Mouse (Mus musculus): Measurements from ENCODE around the gene Ccdc115. TPM values are rescaled to one million over a fixed set of nuclear protein-coding genes. Genes with fewer than 3 reads are reported as not detected.

The Ccdc115 gene
- polyA plus RNA-seq, 1 experiment from 2014 or later: 34.3 TPM

- Histone ChIP-seq H3K27me3 (replicated peaks) (no peaks in the 10 kb centered on the region), H3K4me1 (peaks cover 41% of the 10 kb centered on the region), H3K9ac (peak overlapping the region; percentile 67), H3K4me3 (peak overlapping the region; percentile 72), H3K36me3 (peaks cover 20% of the 10 kb centered on the region), H3K27ac (peak overlapping the region; percentile 57), H3K4me2 (peak overlapping the region; percentile 74), H3K9me3 (replicated peaks) (peaks cover 20% of the 10 kb centered on the region)
- no peak for ATAC-seq
- WGBS (ENCODE audit: insufficient replicate concordance): 31% methylated on average over 8 of the region's 8 CpGs
Observed at GRCm38 (mm10) chr1:34435371-34436120, 3.9 kb downstream of the Ccdc115 start.

GRCm38 (mm10) chr1:34434660-34435160 is 4.8 kb downstream of the Ccdc115 start:
- H3K4me2 ChIP-seq: peak overlapping the region; percentile 74
- WGBS (ENCODE audit: insufficient replicate concordance): under 1% methylated on average over 30 of the region's 30 CpGs
- peak; percentile 19; the same call in 1 of the 2 replicates for ATAC-seq
- peaks cover 37% of the 10 kb centered on the region for H3K4me1 ChIP-seq
- H3K27me3 ChIP-seq (replicated peaks): no peaks in the 10 kb centered on the region
- H3K9me3 ChIP-seq (replicated peaks): peaks cover 28% of the 10 kb centered on the region
- H3K36me3 ChIP-seq: peaks cover 28% of the 10 kb centered on the region
- H3K9ac ChIP-seq: peak overlapping the region; percentile 67
- H3K27ac ChIP-seq: peak overlapping the region; percentile 57
- peak overlapping the region; percentile 72 for H3K4me3 ChIP-seq

DNA sequence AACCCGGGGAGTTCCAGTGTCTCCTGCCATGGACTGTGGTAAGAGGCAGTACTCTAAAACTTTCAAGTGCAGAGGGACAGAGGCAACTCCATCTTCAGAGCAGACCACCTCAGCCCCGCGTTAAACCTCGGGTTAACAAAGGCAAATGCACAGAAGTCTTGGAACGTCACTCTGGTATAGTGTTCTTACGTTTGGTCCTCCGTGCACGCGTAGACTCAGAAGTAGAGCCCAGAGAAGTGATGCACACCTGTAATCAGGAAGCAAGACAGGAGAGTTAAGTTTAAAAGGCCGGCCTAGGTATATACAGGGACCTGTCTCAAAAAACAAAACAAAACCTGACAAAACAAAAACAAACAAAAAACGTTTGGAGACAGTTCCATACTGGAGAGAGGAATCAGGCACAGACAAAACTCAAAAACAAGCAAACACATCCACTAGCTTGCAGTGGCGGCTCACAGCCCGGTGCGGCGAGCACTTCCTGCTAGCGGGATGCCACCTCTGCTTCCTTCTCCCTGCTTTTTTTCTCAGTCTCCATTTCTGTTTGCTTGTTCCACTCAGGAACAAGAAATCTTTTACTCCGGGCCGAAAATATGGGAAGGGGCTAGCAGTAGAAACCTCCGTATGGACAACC is 5.5 kb downstream of the Ccdc115 start:
- peaks cover 35% of the 10 kb centered on the region for H3K9me3 ChIP-seq (replicated peaks)
- H3K4me3 ChIP-seq: peak overlapping the region; percentile 72
- peak overlapping the region; percentile 67 for H3K9ac ChIP-seq
- H3K4me2 ChIP-seq: peak overlapping the region; percentile 74
- ATAC-seq: no peak
- H3K4me1 ChIP-seq: peaks cover 37% of the 10 kb centered on the region
- peaks cover 29% of the 10 kb centered on the region for H3K36me3 ChIP-seq
- H3K27ac ChIP-seq: 0 out of 2 replicates have a peak overlapping the region, but pooled peaks have one; percentile 47
- no peaks in the 10 kb centered on the region for H3K27me3 ChIP-seq (replicated peaks)
- 12% methylated on average over 19 of the region's 19 CpGs for WGBS (ENCODE audit: insufficient replicate concordance)

- Histone ChIP-seq H3K36me3 (peaks cover 29% of the 10 kb centered on the region), H3K27me3 (replicated peaks) (no peaks in the 10 kb centered on the region), H3K9me3 (replicated peaks) (peaks cover 35% of the 10 kb centered on the region), H3K27ac (peak overlapping the region; percentile 50; the same call in 1 of the 2 replicates), H3K4me2 (peak overlapping the region; percentile 74), H3K4me1 (peaks cover 29% of the 10 kb centered on the region), H3K4me3 (peak overlapping the region; percentile 72), H3K9ac (peak overlapping the region; percentile 62)
- peak; percentile 28; the same call in 1 of the 2 replicates for ATAC-seq
- 24% methylated on average over 35 of the region's 35 CpGs for WGBS (ENCODE audit: insufficient replicate concordance)
Observed at GRCm38 (mm10) chr1:34432776-34433481, 6.5 kb downstream of the Ccdc115 start.

GRCm38 (mm10) chr1:34432411-34432775 is 7.1 kb downstream of the Ccdc115 start:
- peak overlapping the region; percentile 74 for H3K4me2 ChIP-seq
- no peaks in the 10 kb centered on the region for H3K27me3 ChIP-seq (replicated peaks)
- H3K9ac ChIP-seq: peak overlapping the region; percentile 62
- ATAC-seq: no peak
- peaks cover 35% of the 10 kb centered on the region for H3K9me3 ChIP-seq (replicated peaks)
- peaks cover 25% of the 10 kb centered on the region for H3K36me3 ChIP-seq
- H3K4me1 ChIP-seq: peaks cover 29% of the 10 kb centered on the region
- H3K4me3 ChIP-seq: peak overlapping the region; percentile 72
- 69% methylated on average over 13 of the region's 13 CpGs for WGBS (ENCODE audit: insufficient replicate concordance)
- H3K27ac ChIP-seq: no peak overlapping the region

DNA sequence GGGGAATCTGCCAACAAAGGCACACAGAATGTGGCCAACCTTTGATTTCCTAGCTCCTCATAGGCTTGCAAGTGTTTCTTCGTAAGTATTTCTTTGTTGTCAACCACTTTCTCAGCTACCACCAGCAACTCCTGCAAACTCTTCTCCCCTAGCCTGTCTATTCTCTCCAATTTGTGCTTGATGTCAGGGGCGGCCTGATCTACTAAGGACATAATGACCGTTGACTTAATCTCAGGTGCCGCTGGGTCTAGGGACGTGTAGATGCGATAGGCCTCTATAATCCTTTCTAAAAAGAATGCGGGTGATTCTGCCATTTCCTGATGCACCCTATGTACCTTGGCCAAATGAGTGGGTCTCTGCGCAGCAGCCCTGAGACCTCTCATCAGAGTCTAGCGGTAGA is 8.0 kb downstream of the Ccdc115 start:
- no peak overlapping the region for H3K27ac ChIP-seq
- no peak overlapping the region for H3K4me3 ChIP-seq
- no peak for ATAC-seq
- H3K36me3 ChIP-seq: peaks cover 18% of the 10 kb centered on the region
- peaks cover 35% of the 10 kb centered on the region for H3K9me3 ChIP-seq (replicated peaks)
- 90% methylated on average over 9 of the region's 9 CpGs for WGBS (ENCODE audit: insufficient replicate concordance)
- no peak overlapping the region for H3K9ac ChIP-seq
- no peak overlapping the region for H3K4me2 ChIP-seq
- peaks cover 29% of the 10 kb centered on the region for H3K4me1 ChIP-seq
- no peaks in the 10 kb centered on the region for H3K27me3 ChIP-seq (replicated peaks)

DNA sequence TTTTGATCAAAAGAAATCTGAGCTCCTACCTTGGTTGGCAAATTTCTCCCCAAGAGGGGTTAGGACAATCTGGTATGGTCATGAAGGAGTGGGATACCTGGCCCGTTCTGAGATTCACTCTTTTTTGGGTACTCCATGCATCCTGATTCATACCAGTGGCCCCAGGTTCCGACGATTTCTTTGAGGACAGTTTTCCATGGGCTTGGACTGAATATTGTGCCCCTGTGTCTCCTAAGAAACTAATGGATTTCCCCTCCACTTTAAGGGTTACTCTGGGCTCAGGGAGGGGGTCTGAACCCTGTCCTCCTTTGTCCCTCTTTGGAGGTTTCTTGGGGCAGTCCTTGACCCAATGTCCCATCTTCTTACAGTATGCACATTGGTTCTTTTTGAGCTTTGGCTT is 8.5 kb downstream of the Ccdc115 start:
- Histone ChIP-seq H3K4me1 (peaks cover 25% of the 10 kb centered on the region), H3K4me3 (no peak overlapping the region), H3K27ac (no peak overlapping the region), H3K36me3 (peaks cover 18% of the 10 kb centered on the region), H3K4me2 (no peak overlapping the region), H3K27me3 (replicated peaks) (no peaks in the 10 kb centered on the region), H3K9me3 (replicated peaks) (peaks cover 35% of the 10 kb centered on the region), H3K9ac (no peak overlapping the region)
- WGBS (ENCODE audit: insufficient replicate concordance): 81% methylated on average over 3 of the region's 3 CpGs
- ATAC-seq: no peak

DNA sequence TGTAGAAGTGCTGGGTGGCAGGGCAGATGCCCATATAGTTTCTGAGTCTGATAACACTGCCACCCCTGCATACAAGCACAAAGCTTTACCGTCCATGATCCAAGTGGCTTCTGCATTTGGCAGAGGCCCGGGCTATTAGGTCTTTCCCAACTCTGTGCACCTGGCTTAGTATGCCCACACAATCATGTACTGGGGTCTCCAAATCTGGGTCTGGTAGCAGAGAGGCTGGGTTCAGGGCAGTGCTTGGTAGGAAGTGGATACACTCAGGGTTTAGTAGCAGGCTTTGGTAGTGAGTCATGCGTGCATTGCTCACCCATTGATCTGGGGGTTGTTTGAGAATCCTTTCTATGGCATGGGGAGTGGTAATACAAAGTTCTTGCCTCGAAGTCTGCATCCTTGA is 10.2 kb downstream of the Ccdc115 start:
- peaks cover 18% of the 10 kb centered on the region for H3K36me3 ChIP-seq
- H3K27ac ChIP-seq: no peak overlapping the region
- H3K9ac ChIP-seq: no peak overlapping the region
- WGBS (ENCODE audit: insufficient replicate concordance): 72% methylated on average over 4 of the region's 4 CpGs
- H3K4me1 ChIP-seq: peaks cover 13% of the 10 kb centered on the region
- H3K4me2 ChIP-seq: no peak overlapping the region
- H3K27me3 ChIP-seq (replicated peaks): no peaks in the 10 kb centered on the region
- no peak for ATAC-seq
- H3K9me3 ChIP-seq (replicated peaks): peaks cover 35% of the 10 kb centered on the region
- no peak overlapping the region for H3K4me3 ChIP-seq

GRCm38 (mm10) chr1:34428466-34428865 is 11.0 kb downstream of the Ccdc115 start:
- no peaks in the 10 kb centered on the region for H3K27me3 ChIP-seq (replicated peaks)
- no peak overlapping the region for H3K4me2 ChIP-seq
- H3K4me3 ChIP-seq: no peak overlapping the region
- peaks cover 35% of the 10 kb centered on the region for H3K9me3 ChIP-seq (replicated peaks)
- WGBS (ENCODE audit: insufficient replicate concordance): 86% methylated on average over 2 of the region's 2 CpGs
- H3K36me3 ChIP-seq: peaks cover 18% of the 10 kb centered on the region
- no peak for ATAC-seq
- no peak overlapping the region for H3K27ac ChIP-seq
- no peak overlapping the region for H3K9ac ChIP-seq
- H3K4me1 ChIP-seq: peaks cover 9% of the 10 kb centered on the region; the same call in 1 of the 2 replicates

GRCm38 (mm10) chr1:34399182-34399953 is 40.1 kb downstream of the Ccdc115 start:
- Histone ChIP-seq H3K36me3 (no peaks in the 10 kb centered on the region), H3K9ac (no peak overlapping the region), H3K4me1 (no peaks in the 10 kb centered on the region), H3K4me2 (no peak overlapping the region), H3K4me3 (no peak overlapping the region), H3K27me3 (replicated peaks) (no peaks in the 10 kb centered on the region), H3K27ac (no peak overlapping the region), H3K9me3 (replicated peaks) (no peaks in the 10 kb centered on the region)
- 49% methylated on average over 11 of the region's 11 CpGs for WGBS (ENCODE audit: insufficient replicate concordance)
- ATAC-seq: no peak

DNA sequence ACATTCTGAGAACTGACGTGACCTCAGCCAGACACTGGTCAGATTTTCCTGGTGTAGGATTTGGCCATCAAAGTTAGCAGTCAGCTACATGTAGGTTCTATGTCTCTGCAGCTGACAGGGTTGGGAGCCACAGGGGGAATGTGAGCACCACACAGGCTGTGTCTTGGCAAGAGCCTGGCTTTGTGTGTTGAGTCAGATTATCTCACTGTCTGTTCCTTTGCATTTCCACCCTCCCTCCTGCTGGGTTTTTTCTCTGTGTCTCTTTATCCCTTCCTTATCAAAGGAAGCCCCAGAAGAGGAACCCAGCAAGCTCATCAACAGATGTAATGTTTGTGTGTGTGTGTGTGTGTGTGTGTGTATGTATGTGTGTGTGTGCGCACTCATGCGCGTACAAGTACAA is 43.2 kb downstream of the Ccdc115 start:
- Histone ChIP-seq H3K27ac (no peak overlapping the region), H3K4me3 (no peak overlapping the region), H3K9me3 (replicated peaks) (no peaks in the 10 kb centered on the region), H3K27me3 (replicated peaks) (no peaks in the 10 kb centered on the region), H3K4me1 (no peaks in the 10 kb centered on the region), H3K4me2 (no peak overlapping the region), H3K9ac (no peak overlapping the region), H3K36me3 (no peaks in the 10 kb centered on the region)
- WGBS (ENCODE audit: insufficient replicate concordance): 70% methylated on average over 4 of the region's 4 CpGs
- no peak for ATAC-seq
